Mouse (Mus musculus): ENCODE measurements around the gene Irf3. TPM values are rescaled to one million over a fixed set of nuclear protein-coding genes. Genes with fewer than 3 reads are reported as not detected.

Irf3 gene
- polyA plus RNA-seq (2014; fragmentation: Nextera tagmentation; extraction: Ambion mirVana), result 52.1 and 56.9 TPM in 2 replicates

DNA sequence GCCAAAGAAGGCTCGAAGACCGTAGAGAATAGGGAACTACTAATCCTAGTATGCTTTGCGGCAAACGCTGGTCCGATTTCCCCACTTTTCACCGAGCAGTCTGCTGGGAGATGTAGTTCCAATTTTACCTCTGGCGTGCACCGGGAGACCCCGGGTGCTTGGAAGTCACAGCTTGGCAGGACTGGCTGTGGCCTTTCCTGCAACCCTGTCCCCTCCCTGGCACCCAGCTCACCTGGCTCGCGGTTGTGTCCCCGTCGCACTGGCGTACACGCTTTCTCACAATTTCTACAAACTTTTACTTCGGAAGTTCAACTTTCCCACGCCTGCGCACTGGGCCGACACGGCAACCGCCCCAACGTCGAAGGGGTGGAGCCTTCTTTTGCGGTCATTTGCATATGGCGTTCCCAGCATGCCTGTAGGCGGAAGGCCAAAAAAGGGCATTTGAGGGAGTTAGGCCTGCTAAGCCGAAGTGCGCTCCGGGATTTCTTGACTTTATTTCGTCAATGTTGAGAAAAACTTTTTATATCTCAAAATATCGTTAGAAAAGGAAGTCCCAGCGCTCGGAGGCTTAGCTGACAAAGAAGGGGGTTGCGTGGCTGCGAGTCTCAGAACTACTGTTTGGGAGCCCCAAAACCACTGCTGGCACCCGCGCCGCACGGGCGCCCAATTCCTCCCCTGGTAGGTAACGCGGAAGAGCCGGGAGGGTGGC is at the start of gene Irf3:
Irf3 (plus strand) TSS at position 418 of the 709 bp plus-strand sequence.
- Histone ChIP-seq H3K9me3 (ENCODE audit: control insufficient read depth, low read length) (no peaks in the 10 kb centered on the region), H3K4me2 (replicated peaks) (peak within 1 kb of the TSS; percentile 96), H3K27me3 (ENCODE audit: control insufficient read depth, insufficient read depth, low read length) (no peaks in the 10 kb centered on the region), H3K27ac (peak within 1 kb of the TSS; percentile 77), H3K9ac (peak within 1 kb of the TSS; percentile 80), H3K36me3 (replicated peaks; ENCODE audit: control insufficient read depth, insufficient read depth) (peaks cover 35% of the 10 kb centered on the region), H3K4me3 (replicated peaks; ENCODE audit: low read length) (peak within 1 kb of the TSS; percentile 62), H3K4me1 (replicated peaks; ENCODE audit: control insufficient read depth, insufficient read depth, low read length) (peaks cover 13% of the 10 kb centered on the region)
- peak; percentile 97 for DNase-seq (ENCODE audit: low spot score)
- peak; percentile 89 for ATAC-seq (ENCODE audit: low FRiP score)
- WGBS, result under 1% methylated on average over 43 of the region's 43 CpGs

DNA sequence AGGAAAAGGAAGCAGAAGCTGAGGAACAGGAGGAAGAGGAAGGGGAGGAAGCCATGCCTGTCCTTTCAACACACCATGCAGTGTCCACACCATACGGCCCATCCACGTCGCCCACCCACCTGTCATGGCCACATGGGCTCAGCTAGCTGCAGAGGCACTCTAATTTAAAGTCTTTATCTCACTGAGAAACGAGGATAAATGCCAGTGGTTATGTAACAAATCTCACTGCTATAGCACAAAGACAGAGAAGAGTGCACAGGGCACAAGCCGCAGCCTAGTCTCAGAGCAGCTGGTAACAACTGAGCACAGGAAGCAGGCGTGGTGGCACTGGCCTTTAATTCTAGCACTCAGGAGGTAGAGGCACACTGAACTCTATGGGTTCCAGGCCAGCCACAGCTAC is 47.5 kb upstream of the Irf3 start:
- H3K27ac ChIP-seq, result no peak overlapping the region
- WGBS, result 82% methylated on average over 6 of the region's 6 CpGs
- DNase-seq (ENCODE audit: low spot score) (no peak), ATAC-seq (ENCODE audit: low FRiP score) (no peak)
- peaks cover 29% of the 10 kb centered on the region for H3K27me3 ChIP-seq (ENCODE audit: control insufficient read depth, insufficient read depth, low read length)
- H3K9ac ChIP-seq, result no peak overlapping the region
- no peaks in the 10 kb centered on the region for H3K9me3 ChIP-seq (ENCODE audit: control insufficient read depth, low read length)
- H3K4me2 ChIP-seq (replicated peaks), result no peak overlapping the region
- H3K4me3 ChIP-seq (replicated peaks; ENCODE audit: low read length), result no peak overlapping the region
- H3K4me1 ChIP-seq (replicated peaks; ENCODE audit: control insufficient read depth, insufficient read depth, low read length), result peaks cover 8% of the 10 kb centered on the region; the same call in 1 of the 2 replicates
- no peaks in the 10 kb centered on the region for H3K36me3 ChIP-seq (replicated peaks; ENCODE audit: control insufficient read depth, insufficient read depth)

DNA sequence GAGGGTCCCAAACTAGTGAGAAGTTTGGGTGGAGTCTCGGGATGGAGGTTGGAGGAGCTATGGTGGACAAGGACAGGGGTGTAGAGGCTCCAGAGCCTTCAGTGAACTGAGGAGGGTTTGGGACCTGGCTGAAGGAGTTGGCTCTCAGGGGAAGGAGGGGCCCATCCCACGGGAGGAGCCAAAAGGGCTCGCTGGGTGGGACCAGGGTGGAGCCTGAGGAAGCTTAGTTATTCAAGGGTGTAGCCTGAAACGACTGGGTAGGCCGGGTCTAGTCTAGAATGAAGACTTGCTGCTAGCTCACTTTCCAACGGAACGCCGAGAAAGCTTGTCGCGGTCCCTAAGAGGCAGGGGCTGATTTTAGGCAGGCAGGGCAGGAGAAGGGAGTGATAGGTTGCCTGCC is 45.5 kb upstream of the Irf3 start:
- peaks cover 29% of the 10 kb centered on the region for H3K27me3 ChIP-seq (ENCODE audit: control insufficient read depth, insufficient read depth, low read length)
- H3K4me1 ChIP-seq (replicated peaks; ENCODE audit: control insufficient read depth, insufficient read depth, low read length), result peaks cover 8% of the 10 kb centered on the region; the same call in 1 of the 2 replicates
- no peak; the same call in 1 of the 2 replicates for ATAC-seq (ENCODE audit: low FRiP score)
- H3K4me2 ChIP-seq (replicated peaks), result peak overlapping the region; percentile 71
- peak overlapping the region; percentile 59; the same call in 1 of the 2 replicates for H3K9ac ChIP-seq
- H3K9me3 ChIP-seq (ENCODE audit: control insufficient read depth, low read length), result no peaks in the 10 kb centered on the region
- H3K27ac ChIP-seq, result no peak overlapping the region
- H3K36me3 ChIP-seq (replicated peaks; ENCODE audit: control insufficient read depth, insufficient read depth), result no peaks in the 10 kb centered on the region
- 1% methylated on average over 10 of the region's 10 CpGs for WGBS
- H3K4me3 ChIP-seq (replicated peaks; ENCODE audit: low read length), result peak overlapping the region; percentile 37
- peak; percentile 37 for DNase-seq (ENCODE audit: low spot score)

DNA sequence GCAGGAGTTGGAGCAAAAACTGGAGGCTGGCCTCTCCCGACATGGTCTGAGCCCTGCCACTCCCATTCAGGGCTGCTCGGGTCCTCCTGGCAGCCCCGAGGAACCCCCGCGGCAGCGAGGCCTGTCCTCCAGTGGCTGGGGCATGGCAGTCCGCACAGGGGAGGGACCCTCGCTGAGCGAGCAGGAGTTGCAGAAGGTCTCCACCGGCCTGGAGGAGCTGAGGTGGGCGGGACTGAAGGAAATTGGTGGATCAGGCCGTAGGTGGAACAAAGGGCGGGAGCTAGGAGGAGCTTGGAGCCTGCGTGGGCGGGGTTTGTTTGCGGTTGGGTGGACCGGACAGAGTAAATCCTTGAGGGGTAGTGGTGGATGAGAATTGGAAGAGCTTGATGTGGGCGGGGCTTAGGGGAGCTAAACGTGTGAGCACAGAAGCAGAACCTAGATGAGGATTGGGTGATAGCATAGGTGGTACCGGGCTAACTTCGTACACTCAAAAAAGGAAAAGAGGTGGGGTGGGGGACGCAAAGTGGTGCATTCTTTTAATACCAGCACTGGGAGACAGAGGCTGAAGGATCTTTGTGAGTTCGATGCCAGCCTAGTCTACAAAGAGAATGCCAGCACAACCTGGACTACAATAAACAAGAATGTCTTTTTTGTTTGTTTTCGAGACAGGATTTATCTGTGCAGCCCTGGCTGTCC is 44.7 kb upstream of the Irf3 start:
- H3K27me3 ChIP-seq (ENCODE audit: control insufficient read depth, insufficient read depth, low read length), result peaks cover 29% of the 10 kb centered on the region
- 6% methylated on average over 24 of the region's 24 CpGs for WGBS
- H3K4me1 ChIP-seq (replicated peaks; ENCODE audit: control insufficient read depth, insufficient read depth, low read length), result peaks cover 8% of the 10 kb centered on the region; the same call in 1 of the 2 replicates
- peak overlapping the region; percentile 59 for H3K9ac ChIP-seq
- DNase-seq (ENCODE audit: low spot score) (peak; percentile 81), ATAC-seq (ENCODE audit: low FRiP score) (peak; percentile 88)
- no peak overlapping the region for H3K27ac ChIP-seq
- peak overlapping the region; percentile 37 for H3K4me3 ChIP-seq (replicated peaks; ENCODE audit: low read length)
- H3K9me3 ChIP-seq (ENCODE audit: control insufficient read depth, low read length), result no peaks in the 10 kb centered on the region
- H3K36me3 ChIP-seq (replicated peaks; ENCODE audit: control insufficient read depth, insufficient read depth), result no peaks in the 10 kb centered on the region
- H3K4me2 ChIP-seq (replicated peaks), result peak overlapping the region; percentile 71

DNA sequence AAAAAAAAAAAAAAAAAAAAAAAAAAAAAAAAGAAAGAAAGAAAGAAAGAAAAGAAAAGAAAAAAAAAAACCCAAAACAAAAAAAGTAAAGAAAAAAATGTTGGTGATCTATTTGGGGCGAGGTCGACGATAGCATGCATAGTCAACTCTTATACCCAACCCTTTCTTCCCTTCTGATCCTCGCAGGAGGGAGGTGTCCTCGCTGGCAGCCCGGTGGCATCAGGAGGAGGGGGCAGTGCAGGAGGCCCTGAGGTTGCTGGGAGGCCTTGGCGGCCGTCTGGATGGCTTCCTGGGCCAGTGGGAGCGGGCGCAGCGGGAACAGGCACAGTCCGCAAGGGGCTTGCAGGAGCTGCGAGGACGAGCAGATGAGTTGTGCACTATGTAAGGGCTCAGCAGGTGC is 43.9 kb upstream of the Irf3 start:
- Histone ChIP-seq H3K9ac (no peak overlapping the region), H3K4me2 (replicated peaks) (no peak overlapping the region), H3K27ac (no peak overlapping the region), H3K4me1 (replicated peaks; ENCODE audit: control insufficient read depth, insufficient read depth, low read length) (peaks cover 8% of the 10 kb centered on the region; the same call in 1 of the 2 replicates), H3K9me3 (ENCODE audit: control insufficient read depth, low read length) (no peaks in the 10 kb centered on the region), H3K4me3 (replicated peaks; ENCODE audit: low read length) (no peak overlapping the region), H3K27me3 (ENCODE audit: control insufficient read depth, insufficient read depth, low read length) (peaks cover 29% of the 10 kb centered on the region), H3K36me3 (replicated peaks; ENCODE audit: control insufficient read depth, insufficient read depth) (peaks cover 3% of the 10 kb centered on the region; the same call in 1 of the 2 replicates)
- ATAC-seq (ENCODE audit: low FRiP score) (no peak), DNase-seq (ENCODE audit: low spot score) (no peak)
- WGBS, result 56% methylated on average over 14 of the region's 14 CpGs

DNA sequence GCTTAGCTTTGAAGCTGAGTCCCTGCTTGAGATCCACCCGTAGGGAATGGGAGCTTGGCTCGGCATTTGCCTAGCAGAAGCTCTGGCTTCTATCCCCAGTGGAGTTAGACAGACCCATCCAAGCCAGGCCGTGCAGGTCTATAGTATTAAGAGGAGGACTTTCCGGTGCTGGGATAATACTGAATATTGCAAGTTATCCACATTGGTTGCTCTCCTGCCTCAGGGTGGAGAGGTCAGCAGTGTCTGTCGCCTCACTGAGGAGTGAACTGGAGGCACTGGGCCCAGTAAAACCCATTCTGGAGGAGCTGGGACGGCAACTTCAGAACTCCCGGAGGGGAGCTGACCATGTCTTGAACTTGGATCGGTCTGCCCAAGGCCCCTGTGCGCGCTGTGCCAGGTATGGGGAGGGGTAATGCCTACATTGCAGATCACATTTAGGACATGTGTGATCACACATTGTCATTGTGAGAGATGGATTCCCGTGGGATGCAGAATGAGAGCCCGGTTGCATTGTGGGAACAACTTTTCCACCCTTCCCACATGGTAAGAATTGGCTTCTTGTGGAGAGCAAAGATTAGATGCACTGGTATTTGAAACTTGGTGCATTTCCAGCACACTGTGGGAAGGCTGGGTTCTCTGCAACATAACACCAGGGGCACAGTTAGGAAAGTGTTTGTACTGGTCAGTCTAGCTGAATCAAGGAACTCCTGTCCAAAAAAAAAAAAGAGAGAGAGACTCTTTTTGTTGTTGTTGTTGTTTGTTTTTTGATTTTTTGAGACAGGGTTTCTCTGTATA is 43.2 kb upstream of the Irf3 start:
- peaks cover 29% of the 10 kb centered on the region for H3K27me3 ChIP-seq (ENCODE audit: control insufficient read depth, insufficient read depth, low read length)
- peaks cover 10% of the 10 kb centered on the region for H3K36me3 ChIP-seq (replicated peaks; ENCODE audit: control insufficient read depth, insufficient read depth)
- 82% methylated on average over 12 of the region's 12 CpGs for WGBS
- peaks cover 8% of the 10 kb centered on the region; the same call in 1 of the 2 replicates for H3K4me1 ChIP-seq (replicated peaks; ENCODE audit: control insufficient read depth, insufficient read depth, low read length)
- no peak overlapping the region for H3K27ac ChIP-seq
- H3K9ac ChIP-seq, result no peak overlapping the region
- H3K4me2 ChIP-seq (replicated peaks), result no peak overlapping the region
- H3K9me3 ChIP-seq (ENCODE audit: control insufficient read depth, low read length), result no peaks in the 10 kb centered on the region
- DNase-seq (ENCODE audit: low spot score) (no peak), ATAC-seq (ENCODE audit: low FRiP score) (no peak)
- no peak overlapping the region for H3K4me3 ChIP-seq (replicated peaks; ENCODE audit: low read length)

DNA sequence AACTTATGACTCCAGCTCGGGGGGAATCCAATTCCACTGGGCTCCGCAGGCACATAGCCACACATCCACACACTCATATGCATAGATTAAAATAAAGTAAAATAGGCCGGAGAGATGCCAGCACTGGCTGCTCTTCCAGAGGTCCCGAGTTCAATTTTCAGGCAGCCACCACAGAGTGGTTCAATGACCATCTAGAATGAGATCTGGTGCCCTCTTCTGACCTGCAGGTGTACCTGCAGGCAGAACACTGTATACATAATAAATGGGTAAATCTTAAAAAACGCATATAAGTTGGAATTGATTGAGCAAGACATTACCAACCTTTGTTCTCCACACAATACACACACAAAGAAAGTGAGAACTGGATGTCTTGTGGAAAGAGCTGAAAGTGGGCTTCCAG is 41.8 kb upstream of the Irf3 start:
- 55% methylated on average over 5 of the region's 5 CpGs for WGBS
- peaks cover 18% of the 10 kb centered on the region for H3K36me3 ChIP-seq (replicated peaks; ENCODE audit: control insufficient read depth, insufficient read depth)
- peaks cover 8% of the 10 kb centered on the region; the same call in 1 of the 2 replicates for H3K4me1 ChIP-seq (replicated peaks; ENCODE audit: control insufficient read depth, insufficient read depth, low read length)
- H3K9me3 ChIP-seq (ENCODE audit: control insufficient read depth, low read length), result no peaks in the 10 kb centered on the region
- no peak for ATAC-seq (ENCODE audit: low FRiP score)
- H3K9ac ChIP-seq, result no peak overlapping the region
- H3K27ac ChIP-seq, result no peak overlapping the region
- DNase-seq (ENCODE audit: low spot score), result no peak
- no peak overlapping the region for H3K4me2 ChIP-seq (replicated peaks)
- H3K27me3 ChIP-seq (ENCODE audit: control insufficient read depth, insufficient read depth, low read length), result peaks cover 20% of the 10 kb centered on the region
- no peak overlapping the region for H3K4me3 ChIP-seq (replicated peaks; ENCODE audit: low read length)

DNA sequence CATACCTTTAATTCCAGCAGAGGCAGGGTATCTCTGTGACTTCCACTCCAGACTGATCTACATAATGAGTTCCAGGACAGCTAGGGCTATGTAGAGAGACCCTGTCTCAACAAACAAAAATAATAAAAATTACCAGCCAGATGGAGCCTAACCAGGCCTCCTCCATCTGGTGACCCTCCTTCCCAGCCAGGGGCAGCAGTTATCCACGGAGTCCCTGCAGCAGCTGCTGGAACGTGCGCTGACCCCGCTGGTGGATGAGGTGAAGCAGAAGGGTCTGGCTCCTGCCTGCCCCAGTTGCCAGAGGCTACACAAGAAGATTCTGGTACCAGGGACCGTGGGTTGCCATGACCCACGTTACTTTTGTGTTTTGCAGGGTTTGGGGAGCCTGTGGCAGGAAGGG is 41.2 kb upstream of the Irf3 start:
- H3K4me3 ChIP-seq (replicated peaks; ENCODE audit: low read length), result no peak overlapping the region
- no peak overlapping the region for H3K27ac ChIP-seq
- ATAC-seq (ENCODE audit: low FRiP score) (no peak), DNase-seq (ENCODE audit: low spot score) (no peak)
- H3K36me3 ChIP-seq (replicated peaks; ENCODE audit: control insufficient read depth, insufficient read depth), result peaks cover 25% of the 10 kb centered on the region
- peaks cover 8% of the 10 kb centered on the region; the same call in 1 of the 2 replicates for H3K4me1 ChIP-seq (replicated peaks; ENCODE audit: control insufficient read depth, insufficient read depth, low read length)
- WGBS, result 44% methylated on average over 6 of the region's 6 CpGs
- no peak overlapping the region for H3K9ac ChIP-seq
- H3K27me3 ChIP-seq (ENCODE audit: control insufficient read depth, insufficient read depth, low read length), result peaks cover 14% of the 10 kb centered on the region
- H3K9me3 ChIP-seq (ENCODE audit: control insufficient read depth, low read length), result no peaks in the 10 kb centered on the region
- no peak overlapping the region for H3K4me2 ChIP-seq (replicated peaks)
